Mouse (Mus musculus) cortical plate, adult 2 months (tissue): ENCODE measurements around the gene Lurap1l.

Experiments
- CTCF ChIP-seq: fragments of 200-500 bp; IDR thresholded peaks from 2 replicates; pipeline ENCODE4 v1.5.1; 2011; ENCODE audit warnings: mild to moderate bottlenecking, control low read depth, low read length; ENCODE audit not compliant: insufficient read depth; ENCODE audit errors: extremely low read depth
- POLR2A ChIP-seq: fragments of 200-500 bp; IDR thresholded peaks from 2 replicates; pipeline ENCODE4 v1.6.1; 2011; ENCODE audit warnings: mild to moderate bottlenecking, low read length, control low read depth; ENCODE audit not compliant: insufficient read depth; ENCODE audit errors: extremely low read depth

GRCm38 (mm10) chr4:80910871-80911701 lies 640 bp downstream of the Lurap1l start:
- TF ChIP-seq CTCF (no peak), POLR2A (0 out of 2 replicates have a peak, but pooled peaks have one; percentile 20)
